Mouse (Mus musculus) intestine, embryonic 14.5 days (tissue): ENCODE results near the gene Dlx3. TPM values are rescaled to one million over a fixed set of nuclear protein-coding genes. Genes with fewer than 3 reads are reported as not detected.

Source experiments
- ATAC-seq: fragments of 200-750 bp; cut with Nextera tagmentation; replicated peaks from 2 replicates; pipeline ENCODE4 v1.8.0; 2017; ENCODE audit warnings: low read depth, moderate number of reproducible peaks, moderate TSS enrichment, moderate library complexity; ENCODE audit not compliant: low FRiP score, low TSS enrichment
- DNase-seq: peaks from one replicate; pipeline ENCODE4 v3.0.0-alpha.2; 2018; ENCODE audit warnings: low spot score
- H3K27ac ChIP-seq: fragments of 300-500 bp; sonication (generic); 2 replicates; pipeline ENCODE4 v1.5.1; 2014; ENCODE audit warnings: low read depth, mild to moderate bottlenecking, control low read depth
- H3K27me3 ChIP-seq: fragments of 300-500 bp; sonication (generic); replicated peaks from 2 replicates; pipeline ENCODE4 v1.6.1; 2014; ENCODE audit warnings: low read length, control low read depth; ENCODE audit not compliant: control insufficient read depth, insufficient read depth
- H3K36me3 ChIP-seq: fragments of 300-500 bp; sonication (generic); 2 replicates; pipeline ENCODE4 v1.6.1; 2014; ENCODE audit warnings: low read length, control low read depth; ENCODE audit not compliant: control insufficient read depth, insufficient read depth
- H3K4me1 ChIP-seq: fragments of 300-500 bp; sonication (generic); replicated peaks from 2 replicates; pipeline ENCODE4 v1.6.1; 2014; ENCODE audit warnings: low read length, control low read depth, mixed read lengths; ENCODE audit not compliant: control insufficient read depth, insufficient read depth
- H3K4me2 ChIP-seq: fragments of 300-500 bp; sonication (generic); 2 replicates; pipeline ENCODE4 v1.6.1; 2014; ENCODE audit warnings: low read length
- H3K4me3 ChIP-seq: fragments of 300-500 bp; sonication (generic); 2 replicates; pipeline ENCODE4 v1.5.1; 2014; ENCODE audit warnings: low read depth, low read length, control low read depth, mixed read lengths
- H3K9ac ChIP-seq: fragments of 300-500 bp; sonication (generic); 2 replicates; pipeline ENCODE4 v1.6.1; 2014; ENCODE audit warnings: mild to moderate bottlenecking, low read length
- H3K9me3 ChIP-seq: fragments of 300-500 bp; sonication (generic); 2 replicates; pipeline ENCODE4 v1.6.1; 2016; ENCODE audit warnings: low read length, control low read depth; ENCODE audit not compliant: control insufficient read depth
- WGBS: fragments of 180-500 bp; shearing (Covaris S2); extraction: QIAGEN DNeasy Blood & Tissue Kit; methylation state at CpG from one replicate; pipeline ENCODE4 v1.1.7; 2014; 5-methylcytosine and 5-hydroxymethylcytosine counted together
- polyA plus RNA-seq: library from polyadenylated mRNA; unstranded; fragments of >200 nt; fragmentation: Nextera tagmentation; extraction: Ambion mirVana; gene quantifications from 2 replicates; pipeline ENCODE4 v1.2.1, GENCODE M21; 2014

Gene Dlx3
- polyA plus RNA-seq, 1 experiment from 2014 or later: 0.72 TPM

DNA sequence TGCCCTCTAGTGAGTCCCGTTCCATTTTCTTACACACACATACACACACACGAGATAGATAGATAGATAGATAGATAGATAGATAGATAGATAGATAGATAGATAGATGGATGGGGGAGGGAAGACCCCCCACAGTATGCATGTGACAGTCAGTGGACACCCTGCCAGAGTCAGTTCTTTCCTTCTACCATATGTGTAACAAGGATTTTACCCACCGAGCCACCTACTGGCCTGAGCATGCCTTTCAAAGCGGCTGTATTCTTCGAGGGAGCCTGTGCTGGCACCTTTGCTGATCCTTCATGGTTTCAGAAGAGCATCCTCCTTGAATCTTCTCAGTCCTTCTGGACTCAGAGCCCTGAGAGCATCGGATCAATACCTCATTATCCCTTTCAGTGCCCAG is 22.0 kb upstream of the Dlx3 start:
- ATAC-seq (no peak), DNase-seq (no peak)
- Histone ChIP-seq H3K4me1 (peaks cover 29% of the 10 kb centered on the region), H3K27ac (peak overlapping the region; percentile 60; the same call in 1 of the 2 replicates), H3K4me2 (no peak overlapping the region), H3K27me3 (no peaks in the 10 kb centered on the region), H3K4me3 (no peak overlapping the region), H3K9ac (no peak overlapping the region), H3K9me3 (no peaks in the 10 kb centered on the region), H3K36me3 (no peaks in the 10 kb centered on the region)
- WGBS: 67% methylated on average over 6 of the region's 6 CpGs

DNA sequence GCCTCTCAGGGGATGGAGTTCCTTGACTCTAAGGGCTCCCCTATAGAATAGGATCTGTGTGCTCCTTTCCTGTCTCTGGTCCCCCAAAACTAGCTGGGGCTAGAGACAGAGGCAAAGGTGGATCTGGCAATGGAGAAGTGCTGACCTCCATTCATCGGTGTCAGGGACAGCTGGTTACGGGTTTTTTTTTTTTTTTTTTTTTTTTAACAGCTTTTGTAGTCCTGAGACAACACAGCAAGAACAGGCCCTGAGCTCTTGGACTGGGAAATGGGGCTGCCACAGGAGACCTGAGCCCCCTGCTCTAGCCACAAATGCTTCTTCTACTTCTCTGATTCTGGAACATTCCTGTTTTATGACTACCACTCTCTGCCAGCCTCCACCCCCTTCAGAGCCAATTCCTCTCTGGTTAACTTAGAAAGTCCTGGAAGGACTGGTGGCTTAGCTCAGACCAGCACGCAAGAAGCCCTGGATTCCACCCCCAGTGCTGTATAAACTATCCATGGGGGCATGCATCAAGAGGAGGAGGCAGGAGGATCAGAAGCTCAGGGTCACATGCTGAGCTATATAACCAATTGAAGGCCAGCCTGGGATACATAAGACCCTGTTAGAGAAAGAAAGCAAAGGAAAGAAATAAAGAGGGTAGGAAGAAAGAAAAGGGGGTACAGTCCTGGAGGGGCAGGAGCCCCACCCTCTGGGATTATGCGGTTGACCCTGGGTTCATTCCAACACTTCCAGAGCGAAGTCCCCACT is 21.4 kb upstream of the Dlx3 start:
- ATAC-seq (no peak), DNase-seq (no peak)
- H3K36me3 ChIP-seq: no peaks in the 10 kb centered on the region
- WGBS: 72% methylated on average over 5 of the region's 5 CpGs
- H3K4me3 ChIP-seq: no peak overlapping the region
- no peak overlapping the region for H3K4me2 ChIP-seq
- no peaks in the 10 kb centered on the region for H3K27me3 ChIP-seq
- peaks cover 29% of the 10 kb centered on the region for H3K4me1 ChIP-seq
- no peaks in the 10 kb centered on the region for H3K9me3 ChIP-seq
- H3K27ac ChIP-seq: peak overlapping the region; percentile 38; the same call in 1 of the 2 replicates
- no peak overlapping the region for H3K9ac ChIP-seq

DNA sequence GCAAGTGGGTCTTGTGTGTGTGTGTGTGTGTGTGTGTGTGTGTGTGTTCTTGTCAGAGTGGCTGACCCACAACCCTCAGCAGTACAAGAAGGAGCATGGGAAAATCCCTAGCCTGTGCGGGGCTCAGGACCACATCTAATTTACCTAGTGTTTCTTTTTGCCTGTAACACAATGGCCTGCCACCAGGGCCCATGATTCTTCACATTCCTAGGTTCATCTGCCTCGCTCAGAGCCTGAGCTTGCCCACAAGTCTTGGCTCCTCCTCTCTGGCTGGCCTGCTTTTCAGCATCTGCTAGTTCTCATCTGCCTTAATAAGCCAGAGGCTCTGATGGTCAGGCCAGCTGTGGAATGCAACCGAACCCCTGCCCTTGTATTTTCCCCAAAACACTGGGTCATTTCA is 19.5 kb upstream of the Dlx3 start:
- ATAC-seq (no peak; the same call in 1 of the 2 replicates), DNase-seq (no peak)
- Histone ChIP-seq H3K9me3 (no peaks in the 10 kb centered on the region), H3K9ac (no peak overlapping the region), H3K4me1 (peaks cover 43% of the 10 kb centered on the region), H3K4me3 (no peak overlapping the region), H3K27ac (peak overlapping the region; percentile 54; the same call in 1 of the 2 replicates), H3K36me3 (no peaks in the 10 kb centered on the region), H3K4me2 (no peak overlapping the region), H3K27me3 (no peaks in the 10 kb centered on the region)
- 40% methylated on average over 3 of the region's 3 CpGs for WGBS

DNA sequence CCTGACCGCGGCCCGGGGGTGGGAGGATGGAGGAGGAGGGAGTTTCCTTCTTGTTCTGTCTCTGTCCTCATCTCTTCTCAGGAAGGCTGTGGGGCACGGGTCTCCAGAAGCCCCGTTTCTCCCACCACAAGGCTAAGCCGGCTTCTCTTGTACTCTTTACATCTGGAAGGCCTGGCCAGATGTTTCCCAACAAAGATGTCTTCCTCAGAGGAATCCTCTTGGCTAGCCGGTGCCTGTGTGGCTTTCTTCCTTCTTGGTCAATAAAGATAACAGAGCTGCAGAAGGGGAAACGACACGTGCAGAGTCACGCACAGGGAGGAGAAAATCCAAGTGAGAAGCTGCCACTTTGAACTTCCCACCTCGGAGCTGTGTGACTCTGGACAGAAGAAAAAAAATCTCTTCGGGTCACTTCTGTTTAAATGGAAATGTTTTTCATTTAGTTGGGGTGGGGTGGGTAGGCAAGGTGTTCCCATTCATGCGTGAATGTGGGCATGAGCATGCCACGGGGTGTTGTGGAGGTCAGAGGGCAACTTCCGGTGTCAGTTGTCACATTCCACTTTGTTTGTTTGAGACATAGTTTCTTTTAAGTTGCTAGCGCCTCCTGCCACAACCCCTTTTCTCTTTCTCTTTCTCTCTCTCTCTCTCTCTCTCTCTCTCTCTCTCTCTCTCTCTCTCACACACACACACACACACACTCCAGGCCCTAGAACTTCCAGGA is 18.7 kb upstream of the Dlx3 start:
- DNase-seq (no peak), ATAC-seq (no peak)
- Histone ChIP-seq H3K9me3 (no peaks in the 10 kb centered on the region), H3K27ac (peak overlapping the region; percentile 54; the same call in 1 of the 2 replicates), H3K9ac (no peak overlapping the region; the same call in 1 of the 2 replicates), H3K4me3 (no peak overlapping the region), H3K4me2 (no peak overlapping the region), H3K36me3 (no peaks in the 10 kb centered on the region), H3K4me1 (peaks cover 41% of the 10 kb centered on the region), H3K27me3 (no peaks in the 10 kb centered on the region)
- WGBS: 21% methylated on average over 16 of the region's 16 CpGs

DNA sequence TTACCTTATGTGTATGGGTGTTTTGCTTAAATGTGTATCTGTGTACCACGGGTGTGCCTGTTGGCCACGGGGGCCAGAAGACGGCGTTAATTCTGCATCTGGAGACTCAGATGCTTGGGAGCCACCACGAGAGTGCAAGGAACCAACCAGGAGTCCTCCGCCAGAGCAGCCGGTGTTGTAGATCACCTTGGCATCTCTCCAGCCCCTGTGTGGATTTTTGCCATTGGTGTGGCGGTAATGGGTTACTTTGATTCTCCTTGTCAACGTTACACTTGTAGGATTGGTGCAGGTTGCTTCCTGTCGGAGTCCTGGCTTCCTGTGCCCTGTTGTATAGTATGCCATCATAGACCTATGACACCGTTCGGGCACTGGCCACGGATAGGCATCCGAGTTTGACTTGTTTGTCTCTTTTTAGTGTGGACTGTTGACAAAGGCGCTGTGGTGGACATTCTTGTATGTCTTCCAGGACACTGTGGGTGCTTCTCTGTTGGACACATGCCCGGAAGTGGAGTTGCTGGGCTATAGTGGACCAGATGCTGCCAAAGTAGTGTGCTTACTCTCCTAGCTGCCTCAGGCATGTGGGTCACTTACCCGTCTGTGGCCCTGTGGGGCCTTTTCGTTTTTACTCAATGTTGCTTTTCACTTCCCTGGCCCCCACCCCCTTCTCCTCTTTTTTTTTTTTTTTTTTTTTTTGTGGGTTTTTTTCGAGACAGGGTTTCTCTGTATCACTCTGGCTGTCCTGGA is 17.6 kb upstream of the Dlx3 start:
- Histone ChIP-seq H3K27ac (no peak overlapping the region), H3K4me1 (peaks cover 36% of the 10 kb centered on the region), H3K36me3 (no peaks in the 10 kb centered on the region), H3K27me3 (no peaks in the 10 kb centered on the region), H3K4me2 (no peak overlapping the region), H3K9ac (no peak overlapping the region), H3K4me3 (no peak overlapping the region), H3K9me3 (no peaks in the 10 kb centered on the region)
- DNase-seq: no peak
- ATAC-seq: no peak
- 91% methylated on average over 19 of the region's 19 CpGs for WGBS

DNA sequence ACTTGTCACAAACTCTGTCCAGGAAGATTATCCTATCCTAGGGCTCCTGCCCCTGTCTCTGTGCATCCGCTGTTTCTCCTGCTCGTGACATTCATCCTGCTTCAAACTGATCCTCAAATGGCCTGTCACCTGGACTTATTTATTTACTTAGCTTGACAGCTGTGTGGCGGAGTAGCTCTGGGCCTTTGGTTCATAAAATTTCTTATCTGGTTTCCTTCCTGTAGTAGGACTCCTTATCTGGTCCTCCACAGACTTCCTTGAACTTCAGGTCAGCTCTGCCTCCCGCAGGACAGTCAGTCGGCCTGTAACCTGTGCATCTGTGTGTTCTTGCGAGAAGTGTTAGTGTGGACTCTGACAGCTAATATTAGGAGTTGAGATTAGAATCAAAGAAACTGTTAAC is 15.7 kb upstream of the Dlx3 start:
- H3K9me3 ChIP-seq: no peaks in the 10 kb centered on the region
- H3K4me1 ChIP-seq: peaks cover 26% of the 10 kb centered on the region
- H3K9ac ChIP-seq: no peak overlapping the region
- H3K4me3 ChIP-seq: no peak overlapping the region
- ATAC-seq (no peak), DNase-seq (no peak)
- H3K4me2 ChIP-seq: no peak overlapping the region; the same call in 1 of the 2 replicates
- no peak overlapping the region for H3K27ac ChIP-seq
- H3K36me3 ChIP-seq: no peaks in the 10 kb centered on the region
- no peaks in the 10 kb centered on the region for H3K27me3 ChIP-seq
- 55% methylated on average over 6 of the region's 6 CpGs for WGBS

DNA sequence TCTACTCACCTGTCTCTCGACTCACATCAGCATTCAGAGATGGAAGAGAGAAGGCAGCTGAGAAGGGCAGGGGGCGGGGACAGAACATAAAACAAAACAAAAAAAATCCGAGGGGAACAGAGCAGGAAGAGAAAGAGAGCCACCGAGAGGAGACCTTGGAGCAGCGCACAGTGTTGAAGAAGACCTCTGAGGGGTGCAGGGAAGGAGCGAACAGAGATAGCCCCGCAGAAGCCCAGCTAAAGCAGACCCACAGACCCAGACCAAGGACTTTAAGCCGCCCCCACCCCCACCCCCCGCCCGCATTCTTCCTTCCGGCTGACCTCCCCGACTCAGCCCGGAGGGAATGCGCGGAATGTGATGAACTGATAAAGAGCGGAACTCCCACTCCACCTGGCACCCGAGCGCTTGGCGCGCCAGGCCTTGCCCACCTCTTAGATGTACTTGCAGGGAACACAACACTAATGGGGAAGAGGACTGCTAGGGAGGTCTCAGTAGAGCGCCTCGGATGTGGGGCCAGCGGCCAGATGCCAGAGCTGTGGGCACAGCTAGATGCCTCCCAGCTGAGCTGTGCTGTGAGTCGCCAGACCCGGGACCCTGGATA is 14.5 kb upstream of the Dlx3 start:
- Histone ChIP-seq H3K4me2 (peak overlapping the region; percentile 44), H3K9ac (no peak overlapping the region), H3K4me1 (peaks cover 24% of the 10 kb centered on the region), H3K27me3 (no peaks in the 10 kb centered on the region), H3K4me3 (peak overlapping the region; percentile 6; the same call in 1 of the 2 replicates), H3K9me3 (no peaks in the 10 kb centered on the region), H3K36me3 (no peaks in the 10 kb centered on the region), H3K27ac (no peak overlapping the region)
- ATAC-seq (peak; percentile 36; the same call in 1 of the 2 replicates), DNase-seq (no peak)
- 2% methylated on average over 25 of the region's 25 CpGs for WGBS
